Mouse (Mus musculus) CD4-positive helper T cell, adult 2 months (primary cell): ENCODE measurements around the gene Hdac4.

Experiments used
- DNase-seq: peaks from one replicate; pipeline ENCODE4 v3.0.0-alpha.2; 2012; ENCODE audit warnings: low read depth, missing footprints, low spot score

Gene Hdac4

DNA sequence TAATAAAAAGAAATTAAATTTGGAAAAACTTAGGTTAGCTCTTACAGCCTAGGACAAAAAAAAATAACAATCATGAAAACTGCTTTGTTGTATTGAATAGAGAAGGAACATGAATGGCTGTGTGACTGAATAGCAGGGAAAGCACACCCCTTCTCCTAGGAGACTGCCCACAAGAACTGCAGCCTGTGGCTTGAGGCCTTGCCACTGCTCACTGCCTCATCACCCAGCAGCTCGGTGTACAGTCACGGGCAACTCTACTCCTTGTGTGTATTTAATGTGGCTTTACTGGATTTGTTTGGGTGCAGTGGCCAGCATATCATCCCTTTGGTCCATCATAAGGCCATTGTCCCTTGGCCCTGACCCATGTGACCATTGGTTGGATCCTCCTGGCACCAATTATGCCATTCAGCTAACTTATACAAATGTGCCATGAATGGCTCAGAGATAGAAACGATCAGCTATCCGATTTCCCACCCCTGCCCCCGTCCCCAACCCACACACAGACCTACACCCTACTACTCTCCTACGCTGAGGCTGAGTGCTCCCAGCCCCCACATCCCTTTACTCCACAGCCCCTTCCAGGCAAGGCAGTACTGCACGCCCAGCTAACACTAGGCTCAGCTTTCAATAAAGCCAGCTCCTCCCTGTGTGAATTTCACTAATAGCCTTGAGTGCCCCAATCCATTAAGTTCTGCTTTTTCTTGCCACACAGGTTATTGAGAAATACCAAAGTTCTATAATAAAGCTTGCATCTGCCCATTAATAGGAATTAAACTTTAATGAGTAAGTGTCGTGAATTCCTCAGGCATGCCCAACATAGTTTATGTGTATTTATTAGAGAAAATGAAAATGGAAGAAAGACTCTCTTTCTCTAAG, 134.1 kb downstream of the Hdac4 start:
- DNase-seq: no peak

- no peak for DNase-seq
Measured at GRCm38 (mm10) chr1:92060532-92061064, 134.9 kb downstream of the Hdac4 start.

DNA sequence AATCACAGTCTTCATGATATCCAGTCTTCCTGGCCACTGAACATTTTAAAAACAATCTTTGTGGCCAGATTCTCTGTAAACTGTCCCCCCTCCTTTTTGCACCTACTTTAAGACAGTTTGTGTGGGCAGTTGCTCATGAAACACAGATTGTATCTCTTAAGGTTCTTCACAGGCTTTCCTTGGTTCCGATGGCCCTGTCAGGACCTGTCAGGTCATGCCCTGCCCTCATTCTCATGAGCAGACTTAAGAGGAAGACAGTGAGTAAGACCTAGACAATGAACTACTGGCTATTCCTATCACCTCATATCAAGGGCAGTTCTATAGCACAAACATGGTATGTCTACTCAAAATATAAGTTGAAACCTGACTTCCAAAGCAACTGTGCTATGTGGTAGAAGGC, 135.9 kb downstream of the Hdac4 start:
- no peak for DNase-seq

- DNase-seq: peak; percentile 72
Measured at GRCm38 (mm10) chr1:92058731-92059425, 136.6 kb downstream of the Hdac4 start.

DNA sequence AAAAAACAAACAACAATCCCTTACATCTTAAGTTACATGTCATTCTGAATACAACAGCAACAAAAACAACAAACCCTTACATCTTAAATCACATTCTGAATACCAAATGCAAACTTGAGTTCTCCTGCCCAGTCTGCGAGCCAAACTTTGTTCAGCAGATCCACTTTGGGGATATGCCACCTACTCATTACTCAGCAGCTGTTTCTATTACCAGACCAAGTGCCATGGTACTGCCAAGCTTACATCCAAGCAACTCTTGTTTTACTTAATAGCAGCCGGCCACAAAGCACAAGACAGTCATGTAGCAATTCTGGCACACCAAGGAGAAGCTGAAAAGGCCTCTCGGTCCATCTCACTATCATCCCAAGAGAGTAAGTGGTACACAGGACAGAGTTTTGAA, 138.4 kb downstream of the Hdac4 start:
- no peak for DNase-seq

DNA sequence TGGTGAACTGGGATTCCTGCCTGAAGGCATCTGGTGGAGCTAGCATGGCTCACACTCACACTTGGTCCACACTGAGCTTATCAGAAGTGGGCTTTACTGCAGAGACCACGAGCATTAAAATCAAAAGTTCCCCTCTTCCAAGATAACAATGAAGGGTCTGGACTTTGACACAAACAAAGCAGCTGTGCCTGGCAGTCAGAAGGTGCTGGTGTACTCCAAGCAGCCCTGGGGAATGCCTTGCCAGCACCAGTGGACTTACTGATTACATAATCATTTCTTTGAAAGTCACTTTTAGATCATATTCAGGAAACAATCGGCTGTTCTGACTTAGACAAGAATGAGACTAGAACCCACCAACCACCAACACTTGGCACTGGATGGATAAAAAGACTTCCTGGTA, 140.3 kb downstream of the Hdac4 start:
- DNase-seq: no peak

DNA sequence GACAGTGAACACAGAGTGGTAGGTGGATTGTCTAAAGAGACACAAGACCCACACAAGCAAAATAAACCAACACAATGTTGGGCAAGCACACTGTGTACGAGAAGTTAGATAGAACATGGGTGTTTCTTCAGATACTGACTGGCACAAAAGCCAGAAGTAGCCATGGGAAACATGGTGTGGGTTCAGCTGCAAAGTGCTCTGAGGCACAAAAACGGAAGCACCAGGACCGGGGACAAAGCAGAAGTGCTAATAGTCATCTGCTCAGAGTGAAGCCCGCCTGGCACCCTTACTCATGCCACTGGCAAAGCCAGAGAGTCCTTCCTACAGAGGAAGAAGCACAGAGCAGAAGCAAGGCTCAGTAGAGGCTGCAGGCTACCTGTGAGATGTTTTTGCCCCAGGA, 143.3 kb downstream of the Hdac4 start:
- DNase-seq: no peak

DNA sequence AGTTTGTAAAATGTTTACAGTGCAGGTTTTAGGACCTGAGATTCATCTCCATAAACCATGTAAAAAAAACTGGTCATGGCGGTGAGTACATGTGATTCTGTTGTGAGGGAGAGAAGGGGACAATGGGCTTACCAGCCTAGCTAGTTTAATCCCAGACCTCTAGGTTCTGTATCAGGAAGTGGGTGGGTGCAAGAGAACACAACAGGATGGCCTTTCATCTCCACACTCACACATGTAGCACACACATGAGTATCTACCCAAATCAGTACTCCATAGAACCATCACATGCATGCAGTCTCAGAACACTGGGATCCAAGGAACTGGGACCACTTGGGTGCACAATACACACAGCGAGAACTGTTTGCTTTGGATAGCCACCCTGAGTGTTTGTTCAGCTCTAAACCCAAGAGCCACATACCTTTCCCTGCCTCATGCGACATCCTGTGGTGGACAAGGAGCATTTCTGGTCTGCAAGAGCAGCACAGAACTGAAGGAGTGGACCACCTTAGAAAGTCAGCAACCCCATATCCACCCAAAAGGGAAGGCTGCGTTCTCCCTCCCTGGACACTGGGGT, 143.9 kb downstream of the Hdac4 start:
- DNase-seq: peak; percentile 45

DNA sequence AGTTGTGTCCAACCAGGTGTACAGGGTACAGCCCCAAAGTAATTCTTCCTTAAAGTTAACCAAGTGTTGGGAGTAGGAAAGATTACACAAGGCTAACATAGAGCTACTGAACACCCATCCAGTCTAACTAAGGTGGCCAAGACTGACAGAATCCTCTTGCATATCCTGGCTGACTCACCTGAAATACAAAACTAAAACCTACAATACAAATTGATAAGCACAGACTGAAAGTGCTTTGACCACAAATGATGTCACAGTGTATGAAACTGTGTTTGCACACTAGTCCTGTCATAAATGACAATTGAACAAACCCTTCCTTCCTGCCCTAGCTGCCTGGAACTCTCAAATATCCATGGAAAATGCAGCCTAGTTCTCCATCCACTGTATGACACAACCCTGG, 144.5 kb downstream of the Hdac4 start:
- peak; percentile 59 for DNase-seq

GRCm38 (mm10) chr1:92050566-92050965, 144.9 kb downstream of the Hdac4 start:
- DNase-seq: no peak

DNA sequence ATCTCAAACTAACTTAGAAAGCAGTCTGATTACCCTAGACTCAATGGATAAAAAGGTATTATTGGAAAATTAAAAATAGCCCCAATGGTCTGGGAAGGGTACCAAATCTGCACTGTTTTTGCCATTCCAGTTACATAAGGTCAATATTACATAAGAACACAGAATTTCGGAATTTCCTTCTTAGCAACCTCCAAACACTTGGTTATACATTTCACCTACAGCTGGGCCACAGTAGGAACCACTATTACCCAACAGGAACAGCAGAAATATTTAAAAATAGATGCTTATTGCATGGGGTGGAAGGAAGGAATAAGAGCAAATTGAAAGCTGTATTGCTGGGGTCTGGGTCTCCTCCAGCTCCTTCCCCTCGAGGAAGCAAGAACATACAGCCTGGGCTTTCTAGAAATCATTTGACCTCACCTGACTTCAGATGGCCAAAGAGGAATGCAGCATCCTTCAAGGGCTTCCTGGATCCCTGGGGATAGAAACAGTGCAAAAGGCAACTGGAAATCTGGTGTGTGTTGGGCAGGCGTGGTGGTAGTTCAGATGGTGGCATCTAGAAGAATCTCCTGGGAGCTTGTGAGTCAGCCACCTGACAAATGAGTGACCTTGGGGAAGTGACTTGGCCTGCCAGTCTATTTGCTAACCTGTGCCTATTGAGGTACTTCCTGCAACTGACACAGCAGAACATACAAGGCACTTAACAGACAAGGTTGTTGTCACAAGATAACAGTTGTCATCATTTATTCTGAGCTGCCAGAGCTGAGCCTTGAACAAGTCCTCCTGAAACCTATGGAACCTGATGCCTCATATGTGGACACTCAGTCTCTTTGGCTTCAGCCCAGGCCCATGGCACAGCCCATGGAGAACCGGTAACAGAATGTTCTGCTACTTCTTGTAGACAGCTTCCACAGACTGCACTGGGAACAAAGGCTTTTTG, 146.8 kb downstream of the Hdac4 start:
- no peak for DNase-seq

DNA sequence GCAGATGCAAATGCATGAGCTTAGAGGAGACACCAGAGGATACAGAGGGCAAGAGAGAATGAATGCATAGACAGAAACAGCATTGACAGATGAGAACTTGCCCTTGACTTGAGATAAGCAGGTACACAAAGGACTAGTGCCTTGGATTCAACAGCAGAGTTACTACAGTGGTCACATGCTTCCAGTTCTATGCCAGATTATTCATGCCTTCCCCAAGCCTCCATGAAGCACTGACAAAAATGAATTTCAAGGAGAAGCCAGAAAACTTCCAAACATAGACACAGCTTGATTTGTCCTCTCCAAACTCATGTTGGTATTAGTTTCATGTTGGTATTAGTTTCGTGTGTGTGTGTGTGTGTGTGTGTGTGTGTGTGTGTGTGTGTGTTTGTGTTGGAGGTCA, 149.8 kb downstream of the Hdac4 start:
- no peak for DNase-seq

- no peak for DNase-seq
Measured at GRCm38 (mm10) chr1:92044868-92045267, 150.6 kb downstream of the Hdac4 start.

GRCm38 (mm10) chr1:92043989-92044388, 151.5 kb downstream of the Hdac4 start:
- no peak for DNase-seq

- DNase-seq: no peak
Measured at GRCm38 (mm10) chr1:92042126-92042525, 153.4 kb downstream of the Hdac4 start.

DNA sequence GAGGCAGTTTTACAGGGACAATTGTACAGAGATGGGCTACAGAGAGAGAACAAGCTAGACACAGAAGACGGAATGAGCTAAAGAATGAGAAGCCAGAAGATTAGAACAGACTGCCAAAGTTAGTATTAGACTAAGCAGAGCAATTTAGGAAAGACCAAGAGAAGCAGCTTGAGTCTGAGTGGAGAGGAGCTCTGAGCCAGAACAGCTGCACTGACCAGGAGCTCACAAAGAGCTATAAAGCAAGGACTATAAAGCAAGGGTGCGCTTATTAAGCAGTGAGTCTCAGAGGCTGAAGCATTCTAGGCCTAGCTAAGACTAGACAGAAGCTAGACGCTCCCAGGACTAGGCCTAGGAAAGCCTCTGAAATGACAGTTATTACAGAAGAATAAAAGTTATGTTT, 154.2 kb downstream of the Hdac4 start:
- no peak for DNase-seq

- DNase-seq: no peak
Measured at GRCm38 (mm10) chr1:92038714-92039113, 156.8 kb downstream of the Hdac4 start.

GRCm38 (mm10) chr1:92037039-92037438, 158.5 kb downstream of the Hdac4 start:
- DNase-seq: no peak

GRCm38 (mm10) chr1:92035770-92036169, 159.7 kb downstream of the Hdac4 start:
- DNase-seq: no peak

- no peak for DNase-seq
Measured at GRCm38 (mm10) chr1:92034247-92034646, 161.3 kb downstream of the Hdac4 start.

GRCm38 (mm10) chr1:92033463-92033862, 162.0 kb downstream of the Hdac4 start:
- no peak for DNase-seq
